Mouse (Mus musculus) monocyte, adult 2 months (primary cell): ENCODE data around the gene Gm37240.

Source experiments
- DNase-seq, 2 experiments: peaks; one replicate each; pipeline ENCODE4 v3.0.0; 2022; ENCODE audit warnings: low spot score in 2 of 2, low read depth in 1 of 2

The Gm37240 gene

GRCm38 (mm10) chr3:85693013-85693412 is 194.3 kb downstream of the Gm37240 start:
- DNase-seq = no peak

- DNase-seq = no peak
These were observed 196.2 kb downstream of the Gm37240 start for GRCm38 (mm10) chr3:85691134-85691533.

GRCm38 (mm10) chr3:85688341-85688740 is 199.0 kb downstream of the Gm37240 start:
- no peak for DNase-seq

- DNase-seq = no peak
These were observed 202.0 kb downstream of the Gm37240 start for GRCm38 (mm10) chr3:85685271-85685670.

GRCm38 (mm10) chr3:85683618-85684017 is 203.7 kb downstream of the Gm37240 start:
- DNase-seq = no peak

GRCm38 (mm10) chr3:85681136-85681535 is 206.2 kb downstream of the Gm37240 start:
- no peak for DNase-seq

GRCm38 (mm10) chr3:85679960-85680359 is 207.4 kb downstream of the Gm37240 start:
- DNase-seq = no peak

- DNase-seq = no peak
These were observed 207.9 kb downstream of the Gm37240 start for GRCm38 (mm10) chr3:85679312-85679933.

- no peak for DNase-seq
These were observed 209.4 kb downstream of the Gm37240 start for GRCm38 (mm10) chr3:85677952-85678351.

GRCm38 (mm10) chr3:85677133-85677532 is 210.2 kb downstream of the Gm37240 start:
- no peak for DNase-seq

- DNase-seq = no peak
These were observed 217.5 kb downstream of the Gm37240 start for GRCm38 (mm10) chr3:85669844-85670243.

- no peak for DNase-seq
These were observed 219.6 kb downstream of the Gm37240 start for GRCm38 (mm10) chr3:85667683-85668082.

- DNase-seq = no peak
These were observed 220.6 kb downstream of the Gm37240 start for GRCm38 (mm10) chr3:85666736-85667135.

GRCm38 (mm10) chr3:85666166-85666565 is 221.2 kb downstream of the Gm37240 start:
- no peak for DNase-seq

GRCm38 (mm10) chr3:85664591-85665171 is 222.6 kb downstream of the Gm37240 start:
- DNase-seq = no peak

- DNase-seq = no peak
These were observed 223.5 kb downstream of the Gm37240 start for GRCm38 (mm10) chr3:85663826-85664225.

GRCm38 (mm10) chr3:85661926-85662813 is 225.1 kb downstream of the Gm37240 start:
- no peak for DNase-seq

- no peak for DNase-seq
These were observed 227.6 kb downstream of the Gm37240 start for GRCm38 (mm10) chr3:85659681-85660080.

GRCm38 (mm10) chr3:85655538-85655937 is 231.8 kb downstream of the Gm37240 start:
- no peak for DNase-seq

GRCm38 (mm10) chr3:85652727-85653665 is 234.3 kb downstream of the Gm37240 start:
- DNase-seq = no peak

GRCm38 (mm10) chr3:85649176-85649575 is 238.1 kb downstream of the Gm37240 start:
- DNase-seq = no peak
